Mouse (Mus musculus): ENCODE measurements around the gene Ccdc92. TPM values are rescaled to one million over a fixed set of nuclear protein-coding genes. Genes with fewer than 3 reads are reported as not detected.

Gene Ccdc92
- polyA plus RNA-seq (2016; fragmentation: Nextera tagmentation; extraction: Ambion mirVana) = 20.8 and 22.4 TPM in 2 replicates

DNA sequence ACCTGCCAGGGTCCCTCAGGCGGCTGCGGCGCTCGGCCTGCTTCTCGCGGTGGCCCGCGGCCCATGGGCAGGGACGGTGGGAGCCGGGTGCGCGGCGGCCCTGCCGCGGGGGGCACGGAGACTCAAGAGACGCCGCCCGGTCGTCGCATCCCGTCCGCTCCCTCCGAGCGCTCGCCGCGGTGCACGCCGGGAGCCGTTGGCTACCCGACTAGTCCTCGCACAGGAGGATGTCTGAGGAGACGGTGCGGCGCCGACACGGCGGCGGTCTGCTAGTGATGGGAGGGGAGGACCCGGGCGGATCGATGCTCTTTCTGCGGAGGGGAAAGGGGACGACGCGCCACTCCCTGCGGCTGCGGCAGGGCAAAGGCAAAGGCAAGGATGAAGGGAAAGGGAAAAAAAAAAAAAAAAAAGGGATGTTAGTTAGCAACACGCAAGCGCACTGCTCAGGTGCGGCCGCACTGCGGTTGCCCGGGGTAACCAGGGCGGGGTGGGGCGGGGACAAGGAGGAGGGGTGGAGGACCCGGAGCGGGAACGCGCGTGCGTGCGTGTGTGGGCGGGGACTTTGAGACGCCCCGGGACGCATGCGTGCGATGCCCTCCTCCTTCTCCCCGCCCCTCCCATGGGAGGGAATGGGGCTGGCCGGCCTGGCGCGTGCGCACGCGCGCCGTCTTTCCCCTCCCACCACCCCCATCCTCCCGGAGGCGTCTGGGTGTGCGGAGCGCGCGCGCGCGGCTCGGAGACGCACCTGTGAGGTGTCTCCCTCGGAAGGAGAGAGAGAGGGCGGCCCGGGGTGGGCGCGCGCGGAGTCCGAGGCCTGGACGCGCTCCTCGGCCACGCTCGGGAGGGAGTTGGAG, at the start of gene Ccdc92, which contains the start of gene Zfp664:
Ccdc92 (minus strand) TSS at position 412 of the 854 bp plus-strand sequence.
Zfp664 (plus strand) TSS at position 679 of the 854 bp plus-strand sequence.
- no peaks in the 10 kb centered on the region for H3K9me3 ChIP-seq
- peak; percentile 90 for ATAC-seq (ENCODE audit: low FRiP score)
- peak within 1 kb of the TSS; percentile 92 for H3K4me2 ChIP-seq
- peaks cover 30% of the 10 kb centered on the region for H3K4me1 ChIP-seq
- WGBS = under 1% methylated on average over 76 of the region's 103 CpGs
- peak within 1 kb of the TSS; percentile 99 for H3K4me3 ChIP-seq (replicated peaks)
- 0 out of 2 replicates have a peak, but pooled peaks cover 4% of the 10 kb centered on the region for H3K27me3 ChIP-seq
- peak within 1 kb of the TSS; percentile 97 for H3K27ac ChIP-seq
- H3K36me3 ChIP-seq (replicated peaks) = peaks cover 4% of the 10 kb centered on the region; the same call in 1 of the 2 replicates
- peak within 1 kb of the TSS; percentile 98 for H3K9ac ChIP-seq

DNA sequence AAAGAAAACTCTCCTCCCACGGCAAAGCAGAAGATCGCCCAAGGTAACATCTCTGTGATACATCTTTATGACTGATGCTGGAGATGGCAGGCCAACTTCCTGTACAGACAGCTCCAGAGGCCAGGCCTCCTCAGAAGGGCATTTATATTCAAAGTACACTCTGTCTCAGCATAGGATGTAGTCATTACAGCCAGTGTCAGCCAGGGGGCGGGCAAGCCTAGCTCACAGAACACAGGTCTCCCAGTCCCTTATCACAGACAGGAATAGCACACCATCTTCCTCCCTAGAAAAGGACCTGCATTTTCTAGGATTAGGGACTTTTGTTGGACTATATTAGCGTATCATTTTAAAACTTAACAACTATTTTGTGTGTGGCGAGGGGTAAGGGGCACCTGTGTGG, 46.6 kb upstream of the Ccdc92 start:
- 0 out of 2 replicates have a peak, but pooled peaks have one; percentile 68 for ATAC-seq (ENCODE audit: low FRiP score)

DNA sequence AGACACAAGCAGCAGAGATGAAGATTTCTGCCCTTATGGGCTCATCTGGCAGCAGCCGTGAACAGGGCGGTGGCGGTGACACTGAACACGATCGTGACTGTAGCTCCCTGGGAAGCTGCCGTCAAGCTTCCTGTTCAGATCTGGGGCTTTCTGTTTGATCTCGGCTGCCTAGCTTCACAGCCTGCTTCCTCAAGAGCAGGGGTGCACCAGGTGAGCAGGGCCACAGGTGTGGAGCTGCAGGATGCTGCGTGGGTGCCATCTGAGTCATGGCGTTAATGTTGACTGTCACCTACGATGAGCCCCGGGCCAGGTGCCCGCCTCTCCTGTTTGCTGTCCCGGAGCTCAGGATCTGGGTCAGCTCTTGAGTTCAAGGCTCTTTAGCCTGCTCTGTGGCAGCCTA, 44.7 kb upstream of the Ccdc92 start:
- ATAC-seq (ENCODE audit: low FRiP score) = no peak
- H3K9me3 ChIP-seq = no peaks in the 10 kb centered on the region
- WGBS = 89% methylated on average over 13 of the region's 13 CpGs
- H3K9ac ChIP-seq = no peak overlapping the region
- no peaks in the 10 kb centered on the region for H3K36me3 ChIP-seq (replicated peaks)
- no peaks in the 10 kb centered on the region for H3K27me3 ChIP-seq
- no peak overlapping the region for H3K4me2 ChIP-seq
- no peak overlapping the region for H3K27ac ChIP-seq
- H3K4me1 ChIP-seq = peaks cover under 1% of the 10 kb centered on the region; the same call in 1 of the 2 replicates
- no peak overlapping the region for H3K4me3 ChIP-seq (replicated peaks)

More for the DNA sequence above, 46.6 kb upstream of the Ccdc92 start:
- Histone ChIP-seq H3K27me3 (no peaks in the 10 kb centered on the region), H3K4me1 (peaks cover 21% of the 10 kb centered on the region), H3K9ac (no peak overlapping the region), H3K9me3 (no peaks in the 10 kb centered on the region), H3K4me2 (no peak overlapping the region), H3K36me3 (replicated peaks) (no peaks in the 10 kb centered on the region), H3K27ac (no peak overlapping the region), H3K4me3 (replicated peaks) (no peak overlapping the region)
- 17% methylated on average over 5 of the region's 5 CpGs for WGBS

DNA sequence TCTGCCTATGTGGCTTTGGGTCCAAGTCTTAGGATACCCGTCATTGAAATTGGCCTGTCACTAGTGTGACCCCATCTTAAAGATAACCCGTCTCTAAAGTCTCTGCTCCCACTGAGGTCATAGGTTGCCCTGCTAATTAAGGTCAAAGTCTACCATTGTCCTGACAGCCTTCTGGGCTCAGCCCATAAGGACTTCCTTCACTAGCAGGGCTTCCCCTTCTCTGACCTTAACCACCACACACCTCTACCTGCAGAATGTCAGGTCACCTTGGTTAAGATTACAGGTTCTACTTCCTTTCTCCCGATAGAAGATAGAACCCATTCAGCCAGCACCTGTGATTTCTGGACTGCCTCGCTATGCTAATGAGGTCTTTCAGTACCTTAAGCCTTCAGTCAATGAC, 41.6 kb upstream of the Ccdc92 start:
- Histone ChIP-seq H3K36me3 (replicated peaks) (no peaks in the 10 kb centered on the region), H3K9me3 (no peaks in the 10 kb centered on the region), H3K27ac (no peak overlapping the region), H3K9ac (no peak overlapping the region), H3K4me3 (replicated peaks) (no peak overlapping the region), H3K27me3 (no peaks in the 10 kb centered on the region), H3K4me1 (peaks cover 5% of the 10 kb centered on the region), H3K4me2 (no peak overlapping the region)
- WGBS = 88% methylated on average over 4 of the region's 4 CpGs
- no peak for ATAC-seq (ENCODE audit: low FRiP score)

DNA sequence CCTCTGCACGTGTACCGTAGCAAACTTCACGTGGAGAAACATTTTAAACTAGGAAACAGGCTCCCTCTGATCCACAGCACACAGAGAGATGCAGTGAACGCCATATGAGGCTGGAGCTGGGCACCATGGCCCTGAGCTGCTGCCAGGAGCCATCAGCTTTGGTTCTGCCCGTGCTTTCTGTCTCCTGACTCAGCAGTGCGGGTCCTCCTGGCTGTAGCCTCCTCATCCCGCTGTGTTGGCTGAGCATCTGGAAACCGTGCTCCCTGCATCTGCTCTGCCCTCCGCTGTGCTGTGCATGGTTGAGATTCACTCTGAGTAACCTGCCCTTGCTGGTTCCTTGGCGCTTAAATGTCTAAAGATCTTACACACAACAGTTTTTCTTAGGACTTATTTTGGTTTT, 40.0 kb upstream of the Ccdc92 start:
- no peak overlapping the region for H3K27ac ChIP-seq
- no peak for ATAC-seq (ENCODE audit: low FRiP score)
- 89% methylated on average over 10 of the region's 10 CpGs for WGBS

DNA sequence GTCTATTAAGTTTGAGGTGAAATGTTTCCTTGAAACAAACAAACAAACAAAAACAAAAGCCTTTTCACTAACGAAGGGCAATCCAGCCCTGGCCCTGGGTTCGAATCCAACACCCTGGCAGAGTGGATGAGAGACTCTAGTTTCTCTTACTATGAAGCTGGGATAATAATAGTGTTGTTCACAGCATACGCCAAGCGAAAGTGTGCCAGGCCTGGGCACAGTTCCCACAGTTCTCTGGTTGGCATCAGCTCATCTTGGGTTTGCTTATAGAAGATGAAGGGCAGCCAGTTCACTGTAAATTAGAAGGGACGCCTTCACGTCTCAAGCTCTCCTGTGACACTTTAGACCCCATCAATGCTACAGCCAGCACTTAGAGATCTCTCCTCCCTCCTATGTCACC, 39.5 kb upstream of the Ccdc92 start:
- ATAC-seq (ENCODE audit: low FRiP score) = no peak
- H3K4me1 ChIP-seq = peaks cover 5% of the 10 kb centered on the region
- 93% methylated on average over 6 of the region's 6 CpGs for WGBS
- H3K4me2 ChIP-seq = no peak overlapping the region
- H3K27me3 ChIP-seq = no peaks in the 10 kb centered on the region
- H3K27ac ChIP-seq = no peak overlapping the region
- no peaks in the 10 kb centered on the region for H3K36me3 ChIP-seq (replicated peaks)
- H3K9ac ChIP-seq = no peak overlapping the region
- no peaks in the 10 kb centered on the region for H3K9me3 ChIP-seq
- no peak overlapping the region for H3K4me3 ChIP-seq (replicated peaks)

More for the DNA sequence above, 40.0 kb upstream of the Ccdc92 start:
- Histone ChIP-seq H3K27me3 (no peaks in the 10 kb centered on the region), H3K36me3 (replicated peaks) (no peaks in the 10 kb centered on the region), H3K9ac (no peak overlapping the region), H3K4me2 (no peak overlapping the region), H3K4me3 (replicated peaks) (no peak overlapping the region), H3K9me3 (no peaks in the 10 kb centered on the region), H3K4me1 (peaks cover 5% of the 10 kb centered on the region)

DNA sequence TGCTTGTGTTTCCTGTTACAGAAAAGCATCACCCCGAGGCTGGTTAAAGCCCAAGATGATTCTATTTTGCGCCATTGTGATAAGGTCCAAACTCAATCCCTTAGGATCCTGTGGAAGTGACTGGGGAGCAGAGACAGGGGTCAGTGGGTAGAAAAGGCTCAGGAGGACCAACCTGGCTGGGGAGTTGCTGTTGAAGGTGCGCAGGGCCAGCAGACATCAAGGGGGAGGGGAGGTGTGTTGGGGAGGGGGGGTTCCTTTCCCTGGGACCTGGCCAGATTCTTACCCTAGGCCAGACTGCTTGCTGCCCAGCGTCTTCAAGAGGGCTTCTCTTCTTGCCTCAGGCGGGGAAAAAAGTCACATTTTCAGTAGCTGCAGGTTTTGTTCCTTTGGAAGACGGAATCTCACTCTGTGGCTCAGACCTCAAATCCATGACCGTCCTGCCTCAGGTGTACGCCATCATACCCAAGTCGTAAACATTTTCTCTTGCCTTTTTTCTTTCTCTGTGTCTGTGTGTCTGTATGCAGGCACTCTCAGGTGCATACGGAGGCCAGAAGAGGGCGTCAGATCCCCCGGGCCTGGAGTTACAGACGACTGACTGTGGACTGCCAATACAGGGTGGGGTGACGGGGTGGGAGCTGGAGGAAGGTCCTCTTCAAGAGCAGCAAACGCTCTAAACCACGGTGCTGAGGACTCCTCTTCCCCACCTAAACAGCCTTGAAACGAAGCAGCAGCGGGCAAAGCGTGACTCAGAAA, 38.7 kb upstream of the Ccdc92 start:
- peaks cover 5% of the 10 kb centered on the region for H3K4me1 ChIP-seq
- no peaks in the 10 kb centered on the region for H3K9me3 ChIP-seq
- no peaks in the 10 kb centered on the region for H3K36me3 ChIP-seq (replicated peaks)
- H3K9ac ChIP-seq = no peak overlapping the region
- no peak overlapping the region for H3K4me2 ChIP-seq
- WGBS = 71% methylated on average over 19 of the region's 19 CpGs
- no peak for ATAC-seq (ENCODE audit: low FRiP score)
- no peaks in the 10 kb centered on the region for H3K27me3 ChIP-seq
- no peak overlapping the region for H3K27ac ChIP-seq
- H3K4me3 ChIP-seq (replicated peaks) = no peak overlapping the region

DNA sequence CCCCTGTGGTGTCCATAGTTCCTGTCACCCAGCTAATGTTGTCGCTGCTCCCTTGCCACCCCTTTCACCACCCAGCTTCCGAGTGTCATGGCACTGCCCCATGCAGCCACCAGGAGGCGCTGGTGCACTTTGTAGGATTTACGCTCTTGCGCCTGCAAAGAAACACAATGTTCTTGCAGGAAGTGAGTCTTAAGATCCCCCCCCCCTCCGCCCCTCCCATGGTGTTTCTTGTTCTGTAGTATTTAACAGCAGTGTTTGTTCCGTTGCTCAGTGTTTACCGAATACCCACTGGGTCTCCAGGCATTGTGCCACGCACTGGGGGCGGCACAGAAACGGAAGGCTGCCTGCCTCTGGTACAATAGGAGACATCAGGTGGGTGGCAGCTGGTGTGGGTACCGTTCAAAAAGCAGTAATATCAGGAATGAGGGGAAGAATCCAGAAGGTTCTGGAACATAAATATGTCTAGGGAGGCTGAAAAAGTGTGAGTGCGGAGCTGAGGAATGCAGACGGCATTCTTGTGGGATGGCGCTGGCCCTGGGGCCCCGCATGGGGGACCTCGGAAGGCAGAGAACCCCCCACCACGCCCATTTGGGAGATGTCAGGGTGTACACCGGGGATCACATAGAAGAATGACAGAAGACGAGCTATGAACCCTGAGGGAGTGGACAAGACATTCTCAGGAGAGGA, 37.9 kb upstream of the Ccdc92 start:
- H3K4me3 ChIP-seq (replicated peaks) = no peak overlapping the region
- no peaks in the 10 kb centered on the region for H3K36me3 ChIP-seq (replicated peaks)
- peak overlapping the region; percentile 35 for H3K4me2 ChIP-seq
- no peak overlapping the region for H3K27ac ChIP-seq
- H3K4me1 ChIP-seq = peaks cover 5% of the 10 kb centered on the region
- H3K9ac ChIP-seq = no peak overlapping the region
- peak; percentile 60; the same call in 1 of the 2 replicates for ATAC-seq (ENCODE audit: low FRiP score)
- H3K9me3 ChIP-seq = no peaks in the 10 kb centered on the region
- WGBS = 36% methylated on average over 20 of the region's 20 CpGs
- no peaks in the 10 kb centered on the region for H3K27me3 ChIP-seq

DNA sequence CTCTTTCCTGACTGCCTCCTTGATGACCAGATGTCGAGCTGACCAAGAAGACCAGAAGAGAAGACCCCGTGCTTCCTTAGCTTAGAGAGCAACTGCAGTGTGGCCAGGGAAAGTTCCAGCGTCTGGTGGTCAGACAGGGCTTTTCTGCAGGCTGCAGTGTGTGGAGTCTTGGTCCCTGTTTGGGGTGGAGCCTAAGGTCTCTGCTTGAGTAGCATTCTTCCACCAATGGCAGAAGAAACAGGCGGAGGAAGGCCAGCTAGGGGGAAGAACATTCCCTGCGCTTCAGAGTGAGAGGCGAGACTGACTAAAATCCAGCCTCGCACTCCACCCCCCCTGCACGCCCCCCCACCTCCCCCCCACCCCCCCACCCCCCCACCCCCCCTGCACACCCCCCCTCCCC, 33.9 kb upstream of the Ccdc92 start:
- 62% methylated on average over 7 of the region's 8 CpGs for WGBS
- ATAC-seq (ENCODE audit: low FRiP score) = no peak
- H3K4me1 ChIP-seq = peaks cover 14% of the 10 kb centered on the region
- no peak overlapping the region for H3K27ac ChIP-seq
- H3K4me2 ChIP-seq = no peak overlapping the region
- no peaks in the 10 kb centered on the region for H3K36me3 ChIP-seq (replicated peaks)
- no peaks in the 10 kb centered on the region for H3K9me3 ChIP-seq
- H3K4me3 ChIP-seq (replicated peaks) = no peak overlapping the region
- H3K9ac ChIP-seq = no peak overlapping the region
- no peaks in the 10 kb centered on the region for H3K27me3 ChIP-seq

DNA sequence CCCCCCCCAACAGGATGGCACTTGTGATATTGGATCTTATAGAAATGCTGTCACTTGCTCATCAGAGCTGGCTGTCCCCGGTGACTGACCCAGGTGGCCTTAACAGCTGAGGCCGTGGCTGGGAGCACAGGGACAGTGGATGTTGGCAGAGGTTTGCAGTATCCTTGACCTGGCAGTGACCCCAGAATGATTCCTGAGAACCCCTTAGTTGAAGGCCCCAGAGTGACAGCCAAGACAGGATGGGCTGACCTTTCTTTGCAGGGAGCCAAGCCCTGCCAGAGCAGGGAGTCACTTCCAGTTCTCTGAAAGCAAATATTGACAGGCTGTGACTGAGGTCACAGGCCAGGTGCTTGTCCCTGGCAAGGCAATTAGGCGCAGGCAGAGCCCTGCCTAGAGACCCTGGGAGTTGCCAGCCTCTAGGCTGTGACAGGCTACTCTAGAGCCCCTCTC, 29.7 kb upstream of the Ccdc92 start:
- no peaks in the 10 kb centered on the region for H3K9me3 ChIP-seq
- WGBS = 66% methylated on average over 3 of the region's 3 CpGs
- H3K4me3 ChIP-seq (replicated peaks) = no peak overlapping the region
- no peak overlapping the region for H3K9ac ChIP-seq
- peaks cover 28% of the 10 kb centered on the region for H3K36me3 ChIP-seq (replicated peaks)
- H3K27ac ChIP-seq = no peak overlapping the region
- no peak overlapping the region for H3K4me2 ChIP-seq
- peaks cover 11% of the 10 kb centered on the region; the same call in 1 of the 2 replicates for H3K4me1 ChIP-seq
- no peak for ATAC-seq (ENCODE audit: low FRiP score)
- no peaks in the 10 kb centered on the region for H3K27me3 ChIP-seq

DNA sequence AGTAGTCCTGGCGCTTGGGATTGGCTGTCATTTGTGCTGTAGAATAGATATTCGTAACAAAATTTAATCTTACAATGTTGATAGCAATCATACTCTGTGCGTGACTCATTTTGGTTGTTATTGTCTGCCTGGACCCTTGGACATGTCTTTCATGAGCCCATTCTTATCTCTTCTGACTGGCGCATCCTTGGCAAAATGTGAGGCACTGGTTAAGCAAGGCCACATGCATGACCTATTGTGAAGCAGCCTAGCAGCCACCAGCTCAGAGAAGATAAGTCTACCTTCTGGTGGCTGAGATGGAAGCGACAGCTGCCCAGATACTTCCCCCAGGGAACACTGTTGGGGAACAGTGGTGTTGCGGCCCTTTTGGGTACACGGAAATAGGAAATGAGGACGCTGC, 26.4 kb upstream of the Ccdc92 start:
- Histone ChIP-seq H3K4me1 (peaks cover 11% of the 10 kb centered on the region; the same call in 1 of the 2 replicates), H3K27me3 (no peaks in the 10 kb centered on the region), H3K36me3 (replicated peaks) (peaks cover 59% of the 10 kb centered on the region), H3K27ac (no peak overlapping the region), H3K4me3 (replicated peaks) (no peak overlapping the region), H3K9ac (no peak overlapping the region), H3K9me3 (no peaks in the 10 kb centered on the region), H3K4me2 (no peak overlapping the region)
- ATAC-seq (ENCODE audit: low FRiP score) = no peak
- 96% methylated on average over 8 of the region's 8 CpGs for WGBS

DNA sequence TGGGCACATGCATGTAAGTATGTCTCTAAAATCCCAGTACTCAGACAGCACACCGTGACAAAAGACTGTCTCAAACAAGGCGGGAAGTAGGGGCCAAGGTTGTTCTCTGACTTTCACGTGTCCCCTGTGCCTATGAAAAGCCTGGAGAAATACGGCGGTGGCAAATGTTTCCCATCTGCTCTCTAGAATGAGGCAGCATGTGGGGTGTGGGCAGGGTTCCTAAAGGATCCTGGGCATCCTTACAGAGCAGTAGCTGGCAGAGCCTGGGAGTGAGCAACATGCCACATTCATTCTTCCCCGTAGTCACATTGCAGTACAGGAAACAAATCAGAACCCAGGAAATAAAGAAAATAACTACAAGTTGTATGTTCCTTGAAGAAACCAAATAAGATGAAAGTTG, 21.7 kb upstream of the Ccdc92 start:
- H3K4me2 ChIP-seq = no peak overlapping the region
- H3K27ac ChIP-seq = no peak overlapping the region
- peaks cover 75% of the 10 kb centered on the region for H3K36me3 ChIP-seq (replicated peaks)
- H3K9me3 ChIP-seq = no peaks in the 10 kb centered on the region
- WGBS = 93% methylated on average over 6 of the region's 6 CpGs
- 0 out of 2 replicates have a peak, but pooled peaks cover 4% of the 10 kb centered on the region for H3K4me1 ChIP-seq
- ATAC-seq (ENCODE audit: low FRiP score) = no peak
- no peak overlapping the region for H3K4me3 ChIP-seq (replicated peaks)
- no peaks in the 10 kb centered on the region for H3K27me3 ChIP-seq
- H3K9ac ChIP-seq = no peak overlapping the region
